Mouse (Mus musculus) cerebellum, postnatal 10 days (tissue): ENCODE results near the gene Fzd1.

Experiments used
- DNase-seq, 2 experiments: peaks; one replicate each; pipeline ENCODE4 v3.0.0; 2021; ENCODE audit warnings: mixed read lengths in 2 of 2

Fzd1 gene

GRCm38 (mm10) chr5:4757902-4758301 lies at the start of gene Fzd1:
TSS of gene Fzd1 (minus strand) at chr5:4758035.
- DNase-seq: peak; percentile 92 to 95

GRCm38 (mm10) chr5:4805228-4805627 lies 47.4 kb upstream of the Fzd1 start:
- DNase-seq: no peak

- no peak for DNase-seq
Observed at GRCm38 (mm10) chr5:4803708-4804107, 45.9 kb upstream of the Fzd1 start.

- DNase-seq: no peak
Observed at GRCm38 (mm10) chr5:4801971-4802370, 44.1 kb upstream of the Fzd1 start.

- no peak for DNase-seq
Observed at GRCm38 (mm10) chr5:4801096-4801850, 43.4 kb upstream of the Fzd1 start.

GRCm38 (mm10) chr5:4791219-4791618 lies 33.4 kb upstream of the Fzd1 start:
- no peak for DNase-seq

- DNase-seq: no peak
Observed at GRCm38 (mm10) chr5:4790265-4790664, 32.4 kb upstream of the Fzd1 start.

GRCm38 (mm10) chr5:4788484-4788883 lies 30.6 kb upstream of the Fzd1 start:
- DNase-seq: no peak

GRCm38 (mm10) chr5:4786816-4787215 lies 29.0 kb upstream of the Fzd1 start:
- no peak for DNase-seq

GRCm38 (mm10) chr5:4778274-4778673 lies 20.4 kb upstream of the Fzd1 start:
- no peak for DNase-seq

GRCm38 (mm10) chr5:4776495-4776894 lies 18.7 kb upstream of the Fzd1 start:
- no peak for DNase-seq

GRCm38 (mm10) chr5:4773090-4773772 lies 15.4 kb upstream of the Fzd1 start:
- no peak for DNase-seq

GRCm38 (mm10) chr5:4770609-4771008 lies 12.8 kb upstream of the Fzd1 start:
- no peak for DNase-seq

- no peak for DNase-seq
Observed at GRCm38 (mm10) chr5:4767896-4768295, 10.1 kb upstream of the Fzd1 start.

GRCm38 (mm10) chr5:4766719-4767118 lies 8.9 kb upstream of the Fzd1 start:
- DNase-seq: no peak

- no peak for DNase-seq
Observed at GRCm38 (mm10) chr5:4761891-4762290, 4.1 kb upstream of the Fzd1 start.

- DNase-seq: no peak
Observed at GRCm38 (mm10) chr5:4758331-4759080, 671 bp upstream of the Fzd1 start.

- DNase-seq: peak; percentile 71 to 76
Observed at GRCm38 (mm10) chr5:4756871-4757711, 744 bp downstream of the Fzd1 start.

- DNase-seq: peak; percentile 81 to 85
Observed at GRCm38 (mm10) chr5:4756001-4756681, 1.7 kb downstream of the Fzd1 start.

- DNase-seq: peak; percentile 29 to 34
Observed at GRCm38 (mm10) chr5:4755326-4755725, 2.5 kb downstream of the Fzd1 start.

GRCm38 (mm10) chr5:4754701-4755281 lies 3.0 kb downstream of the Fzd1 start:
- peak; percentile 12 to 15 for DNase-seq

GRCm38 (mm10) chr5:4753161-4753560 lies 4.7 kb downstream of the Fzd1 start:
- no peak for DNase-seq
